Mouse (Mus musculus) lung, embryonic 16.5 days (tissue): ENCODE data around the gene Fam214a. TPM values are rescaled to one million over a fixed set of nuclear protein-coding genes. Genes with fewer than 3 reads are reported as not detected.

ENCODE experiments used
- ATAC-seq: fragments of 200-750 bp; cut with Nextera tagmentation; 2 replicates; pipeline ENCODE4 v1.8.0; 2017; ENCODE audit warnings: low read depth, mild to moderate bottlenecking, moderate library complexity
- H3K27ac ChIP-seq: fragments of 300-500 bp; sonication (generic); 2 replicates; pipeline ENCODE4 v1.5.1; 2014; ENCODE audit warnings: mild to moderate bottlenecking, control low read depth, low read length
- H3K27me3 ChIP-seq: fragments of 300-500 bp; sonication (generic); 2 replicates; pipeline ENCODE4 v1.6.1; 2014; ENCODE audit warnings: low read depth, low read length, mixed read lengths; ENCODE audit not compliant: control insufficient read depth, insufficient read depth
- H3K36me3 ChIP-seq: fragments of 300-500 bp; sonication (generic); 2 replicates; pipeline ENCODE4 v1.6.1; 2014; ENCODE audit warnings: low read length; ENCODE audit not compliant: control insufficient read depth, insufficient read depth
- H3K4me1 ChIP-seq: fragments of 300-500 bp; sonication (generic); replicated peaks from 2 replicates; pipeline ENCODE4 v1.6.1; 2014; ENCODE audit warnings: low read length, mixed read lengths; ENCODE audit not compliant: control insufficient read depth, insufficient read depth
- H3K4me2 ChIP-seq: fragments of 300-500 bp; sonication (generic); 2 replicates; pipeline ENCODE4 v1.6.1; 2014; ENCODE audit warnings: low read depth, low read length, control low read depth
- H3K4me3 ChIP-seq: fragments of 300-500 bp; sonication (generic); 2 replicates; pipeline ENCODE4 v1.5.1; 2014; ENCODE audit warnings: mild to moderate bottlenecking, low read length, control low read depth
- H3K9ac ChIP-seq: fragments of 300-500 bp; sonication (generic); 2 replicates; pipeline ENCODE4 v1.6.1; 2014; ENCODE audit warnings: low read length, control low read depth
- H3K9me3 ChIP-seq: fragments of 300-500 bp; sonication (generic); 2 replicates; pipeline ENCODE4 v1.6.1; 2016; ENCODE audit warnings: low read length; ENCODE audit not compliant: control insufficient read depth
- WGBS: fragments of 180-500 bp; shearing (Covaris S2); extraction: QIAGEN DNeasy Blood & Tissue Kit; methylation state at CpG from one replicate; pipeline ENCODE4 v1.1.7; 2014; 5-methylcytosine and 5-hydroxymethylcytosine counted together
- polyA plus RNA-seq: library from polyadenylated mRNA; unstranded; fragments of >200 nt; fragmentation: Nextera tagmentation; extraction: Ambion mirVana; gene quantifications from 2 replicates; pipeline ENCODE4 v1.2.1, GENCODE M21; 2015

Gene Fam214a
- polyA plus RNA-seq, 1 experiment from 2014 or later = 12.1 TPM

DNA sequence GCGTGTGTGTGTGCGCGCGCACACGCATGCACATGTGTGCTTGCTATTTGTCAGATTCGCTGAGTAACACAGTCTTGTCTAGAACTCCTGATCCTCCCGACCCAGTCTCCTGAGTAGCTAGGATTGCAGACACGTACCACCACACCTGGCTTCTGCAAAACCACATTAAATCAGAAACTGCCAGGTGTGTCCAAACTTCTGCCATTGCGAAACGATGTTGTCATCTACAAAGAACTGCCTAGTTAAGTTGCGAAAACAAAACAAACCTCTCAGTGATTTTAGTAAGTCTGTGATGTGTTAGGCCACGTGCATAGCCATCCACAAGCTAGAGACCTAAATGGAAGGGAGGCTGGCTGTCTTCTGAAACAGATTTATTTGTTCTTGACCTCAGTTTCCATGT lies 32.2 kb upstream of the Fam214a start:
- no peaks in the 10 kb centered on the region for H3K27me3 ChIP-seq
- WGBS = 92% methylated on average over 12 of the region's 12 CpGs
- no peaks in the 10 kb centered on the region for H3K36me3 ChIP-seq
- no peak overlapping the region for H3K4me2 ChIP-seq
- no peak for ATAC-seq
- no peaks in the 10 kb centered on the region for H3K4me1 ChIP-seq
- H3K9ac ChIP-seq = no peak overlapping the region
- H3K4me3 ChIP-seq = no peak overlapping the region
- H3K9me3 ChIP-seq = no peaks in the 10 kb centered on the region
- no peak overlapping the region for H3K27ac ChIP-seq

- 4% methylated on average over 1 of the region's 1 CpGs for WGBS
- no peaks in the 10 kb centered on the region for H3K4me1 ChIP-seq
- no peak for ATAC-seq
Measured at GRCm38 (mm10) chr9:74921422-74921821, 31.3 kb upstream of the Fam214a start.

DNA sequence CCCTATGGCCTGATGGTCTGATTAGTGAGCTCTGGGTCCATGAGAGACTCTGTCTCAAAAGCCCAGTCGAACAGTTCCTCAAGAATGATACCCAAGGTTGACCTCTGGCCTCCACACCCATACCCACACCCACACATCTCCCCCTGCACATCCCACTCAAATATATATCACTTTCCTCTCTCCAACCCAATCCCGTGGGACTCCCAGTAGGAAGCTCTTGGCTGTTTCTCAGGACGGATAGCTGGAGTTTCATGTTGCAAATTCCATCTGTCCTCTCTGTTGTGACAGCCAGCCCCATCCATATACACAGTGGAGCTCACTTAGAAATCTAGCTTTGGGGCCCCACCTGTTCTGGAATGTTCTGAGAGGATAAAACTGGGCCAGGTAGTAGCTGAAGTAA lies 29.8 kb upstream of the Fam214a start:
- no peaks in the 10 kb centered on the region for H3K9me3 ChIP-seq
- H3K27me3 ChIP-seq = no peaks in the 10 kb centered on the region
- 54% methylated on average over 3 of the region's 3 CpGs for WGBS
- no peak overlapping the region for H3K27ac ChIP-seq
- no peak overlapping the region for H3K4me2 ChIP-seq
- H3K4me3 ChIP-seq = no peak overlapping the region
- H3K4me1 ChIP-seq = no peaks in the 10 kb centered on the region
- no peak for ATAC-seq
- H3K9ac ChIP-seq = no peak overlapping the region
- no peaks in the 10 kb centered on the region for H3K36me3 ChIP-seq

More at GRCm38 (mm10) chr9:74921422-74921821, 31.3 kb upstream of the Fam214a start:
- Histone ChIP-seq H3K4me2 (no peak overlapping the region), H3K27me3 (no peaks in the 10 kb centered on the region), H3K9me3 (no peaks in the 10 kb centered on the region), H3K36me3 (no peaks in the 10 kb centered on the region), H3K27ac (no peak overlapping the region), H3K4me3 (no peak overlapping the region), H3K9ac (no peak overlapping the region)

DNA sequence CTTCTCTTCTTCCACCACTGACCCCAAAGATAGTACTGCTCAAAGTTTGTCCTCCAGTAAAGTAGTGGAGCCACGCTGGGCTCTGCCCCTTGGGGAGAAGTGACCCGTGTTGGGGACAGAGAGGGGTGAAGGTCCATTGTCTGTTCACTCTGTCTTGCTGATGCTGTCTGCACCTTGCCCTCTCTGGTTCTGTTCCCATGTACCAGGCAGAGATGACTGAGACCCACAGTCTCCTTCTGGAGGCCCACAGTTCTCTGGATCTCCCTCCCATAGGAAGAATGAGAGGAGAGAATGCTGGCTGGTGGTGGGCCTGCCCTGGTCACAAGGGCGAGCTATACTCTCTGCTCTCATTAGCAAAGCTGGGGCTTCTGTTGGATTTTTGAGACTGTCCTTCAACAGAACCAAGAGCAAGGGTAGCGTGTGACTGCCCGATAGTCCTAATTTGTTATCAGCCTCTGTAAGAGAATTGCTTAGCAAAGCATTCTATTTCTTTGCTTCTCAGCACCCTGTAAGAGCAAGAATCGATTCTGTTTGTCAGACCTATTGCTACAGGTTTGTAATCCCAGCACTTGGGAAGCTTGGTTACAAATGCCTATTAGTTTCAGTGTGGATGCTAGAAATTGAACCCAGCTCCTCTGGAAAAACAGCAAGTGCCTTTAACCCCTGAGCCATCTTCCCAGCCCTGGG lies 29.2 kb upstream of the Fam214a start:
- H3K27ac ChIP-seq = no peak overlapping the region
- H3K4me1 ChIP-seq = no peaks in the 10 kb centered on the region
- 76% methylated on average over 6 of the region's 6 CpGs for WGBS
- no peak overlapping the region for H3K4me2 ChIP-seq
- no peaks in the 10 kb centered on the region for H3K9me3 ChIP-seq
- ATAC-seq = no peak
- no peak overlapping the region for H3K4me3 ChIP-seq
- H3K36me3 ChIP-seq = no peaks in the 10 kb centered on the region
- H3K9ac ChIP-seq = no peak overlapping the region
- H3K27me3 ChIP-seq = no peaks in the 10 kb centered on the region

- no peak overlapping the region for H3K27ac ChIP-seq
- no peaks in the 10 kb centered on the region for H3K36me3 ChIP-seq
- no peak overlapping the region for H3K4me2 ChIP-seq
- H3K4me1 ChIP-seq = no peaks in the 10 kb centered on the region
- H3K4me3 ChIP-seq = no peak overlapping the region
- no peaks in the 10 kb centered on the region for H3K27me3 ChIP-seq
- H3K9me3 ChIP-seq = no peaks in the 10 kb centered on the region
- H3K9ac ChIP-seq = no peak overlapping the region
- 80% methylated on average over 10 of the region's 10 CpGs for WGBS
- no peak for ATAC-seq
Measured at GRCm38 (mm10) chr9:74925220-74925769, 27.4 kb upstream of the Fam214a start.

DNA sequence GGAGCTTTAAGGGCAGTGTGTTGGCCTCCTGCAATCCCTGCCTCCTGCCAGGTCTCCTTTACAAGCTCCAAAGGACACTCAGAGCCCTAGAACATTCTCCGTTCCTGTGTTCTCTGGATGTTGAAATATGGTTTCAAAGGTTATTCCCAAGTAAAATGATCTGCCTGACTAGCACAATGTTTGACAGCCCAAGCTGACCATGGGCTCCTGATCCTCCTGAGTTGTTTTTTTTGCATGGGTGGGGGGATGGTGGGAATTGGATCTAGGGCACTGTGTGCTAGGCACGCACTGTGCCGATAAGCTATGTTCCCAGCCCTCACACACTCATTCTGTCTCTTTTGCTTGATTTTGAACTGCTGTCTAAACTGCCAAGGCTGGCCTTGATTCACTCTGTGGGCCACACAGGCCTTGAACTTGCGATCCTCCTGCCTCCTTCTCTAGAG lies 22.7 kb upstream of the Fam214a start:
- Histone ChIP-seq H3K9ac (no peak overlapping the region), H3K36me3 (no peaks in the 10 kb centered on the region), H3K27me3 (no peaks in the 10 kb centered on the region), H3K27ac (no peak overlapping the region), H3K4me1 (no peaks in the 10 kb centered on the region), H3K4me3 (no peak overlapping the region), H3K9me3 (no peaks in the 10 kb centered on the region), H3K4me2 (no peak overlapping the region)
- no peak for ATAC-seq
- 82% methylated on average over 4 of the region's 4 CpGs for WGBS

DNA sequence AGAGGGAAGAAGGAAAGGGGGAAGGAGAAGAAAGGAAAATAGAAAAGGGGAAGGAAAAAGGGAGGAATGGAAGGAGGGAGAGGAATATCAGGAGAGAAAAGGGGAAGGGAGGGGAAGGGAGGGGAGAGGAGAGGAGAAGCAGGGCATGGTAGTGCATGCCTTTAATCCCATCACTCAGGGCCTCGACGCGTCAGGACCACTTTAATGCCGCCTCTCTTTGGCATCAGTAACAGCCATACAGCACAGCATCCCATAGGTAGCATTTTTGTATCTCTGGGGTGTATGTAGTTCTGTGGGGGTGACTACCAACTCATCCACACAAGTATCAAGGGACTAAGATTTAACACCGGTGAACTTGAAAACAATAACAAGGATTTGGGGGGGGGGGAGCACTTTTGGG lies 22.0 kb upstream of the Fam214a start:
- Histone ChIP-seq H3K9me3 (no peaks in the 10 kb centered on the region), H3K27ac (no peak overlapping the region), H3K4me1 (no peaks in the 10 kb centered on the region), H3K9ac (no peak overlapping the region), H3K36me3 (no peaks in the 10 kb centered on the region), H3K4me3 (no peak overlapping the region), H3K4me2 (no peak overlapping the region), H3K27me3 (no peaks in the 10 kb centered on the region)
- 81% methylated on average over 5 of the region's 5 CpGs for WGBS
- ATAC-seq = no peak

- Histone ChIP-seq H3K4me3 (no peak overlapping the region), H3K27me3 (no peaks in the 10 kb centered on the region), H3K9ac (no peak overlapping the region), H3K27ac (no peak overlapping the region), H3K4me2 (no peak overlapping the region), H3K9me3 (no peaks in the 10 kb centered on the region), H3K4me1 (0 out of 2 replicates have a peak, but pooled peaks cover 2% of the 10 kb centered on the region), H3K36me3 (no peaks in the 10 kb centered on the region)
- WGBS = 61% methylated on average over 3 of the region's 3 CpGs
- no peak for ATAC-seq
Measured at GRCm38 (mm10) chr9:74935289-74935688, 17.4 kb upstream of the Fam214a start.

- Histone ChIP-seq H3K36me3 (no peaks in the 10 kb centered on the region), H3K4me2 (no peak overlapping the region), H3K27ac (no peak overlapping the region), H3K4me3 (no peak overlapping the region), H3K9ac (no peak overlapping the region), H3K27me3 (no peaks in the 10 kb centered on the region), H3K9me3 (no peaks in the 10 kb centered on the region), H3K4me1 (0 out of 2 replicates have a peak, but pooled peaks cover 2% of the 10 kb centered on the region)
- no peak for ATAC-seq
- 84% methylated on average over 3 of the region's 3 CpGs for WGBS
Measured at GRCm38 (mm10) chr9:74937761-74938160, 14.9 kb upstream of the Fam214a start.
